In genomic region chr2:172177371-172177770, GRCm38 (mm10) we compare ENCODE assay signal across 27 mouse cellular contexts.
"Had no signal": no experiment of that assay in that cellular context is flagged by ENCODE, and none has a peak within 500 bp of the region (broad histone marks: within the 10 kb centered on the region; RNA-seq: fewer than 3 reads in every experiment).

No protein-coding gene starts in this region.

- H3K27me3 ChIP-seq: embryonic facial prominence, embryonic 12.5 days; embryonic facial prominence, embryonic 13.5 days; embryonic facial prominence, embryonic 15.5 days; forebrain, embryonic 12.5 days; forebrain, embryonic 13.5 days; forebrain, embryonic 15.5 days had no signal

- ATAC-seq: forebrain, embryonic 13.5 days; forebrain, embryonic 14.5 days; forebrain, embryonic 15.5 days; forebrain, embryonic 16.5 days; forebrain, postnatal 0 days had no signal

- H3K9me3 ChIP-seq: embryonic facial prominence, embryonic 10.5 days; embryonic facial prominence, embryonic 12.5 days; embryonic facial prominence, embryonic 13.5 days; embryonic facial prominence, embryonic 15.5 days; forebrain, embryonic 10.5 days; forebrain, embryonic 12.5 days; forebrain, embryonic 13.5 days; forebrain, embryonic 15.5 days had no signal

- DNase-seq: cerebellum, adult 8-10 months; cerebellum, adult 9-10 months; cerebellum, adult 9-11 months; cerebellum, postnatal 10 days; cerebellum, postnatal 14 days; cerebellum, postnatal 25 days; cerebellum, postnatal 36 days; embryo, embryonic 11 days; forebrain, postnatal 0 days; gastrocnemius, adult 2 months; gastrocnemius, postnatal 10 days; gastrocnemius, postnatal 14 days; gastrocnemius, postnatal 25 days; gastrocnemius, postnatal 36 days; heart, adult 18-20 months; heart, adult 2 months had no signal

- H3K4me2 ChIP-seq: embryonic facial prominence, embryonic 12.5 days; embryonic facial prominence, embryonic 13.5 days; embryonic facial prominence, embryonic 15.5 days; forebrain, embryonic 12.5 days; forebrain, embryonic 13.5 days; forebrain, embryonic 15.5 days had no signal

- H3K4me1 ChIP-seq: embryonic facial prominence, embryonic 10.5 days; embryonic facial prominence, embryonic 12.5 days; embryonic facial prominence, embryonic 13.5 days; embryonic facial prominence, embryonic 15.5 days; forebrain, embryonic 13.5 days; forebrain, embryonic 15.5 days had no signal

- H3K9ac ChIP-seq: embryonic facial prominence, embryonic 12.5 days; embryonic facial prominence, embryonic 13.5 days; embryonic facial prominence, embryonic 15.5 days; forebrain, embryonic 12.5 days; forebrain, embryonic 13.5 days; forebrain, embryonic 15.5 days; forebrain, postnatal 0 days had no signal

- H3K36me3 ChIP-seq: embryonic facial prominence, embryonic 10.5 days; embryonic facial prominence, embryonic 12.5 days; embryonic facial prominence, embryonic 13.5 days; embryonic facial prominence, embryonic 15.5 days; forebrain, embryonic 10.5 days; forebrain, embryonic 12.5 days; forebrain, embryonic 15.5 days had no signal

- H3K4me3 ChIP-seq: embryonic facial prominence, embryonic 10.5 days; embryonic facial prominence, embryonic 12.5 days; embryonic facial prominence, embryonic 13.5 days; embryonic facial prominence, embryonic 15.5 days; erythroblast, embryonic 14.5 days; forebrain, embryonic 10.5 days; forebrain, embryonic 12.5 days; forebrain, embryonic 13.5 days; forebrain, embryonic 15.5 days; gastrocnemius, adult 2 months; heart, adult 2 months had no signal

- H3K27ac ChIP-seq: embryonic facial prominence, embryonic 10.5 days; embryonic facial prominence, embryonic 12.5 days; embryonic facial prominence, embryonic 13.5 days; embryonic facial prominence, embryonic 15.5 days; forebrain, embryonic 10.5 days; forebrain, embryonic 12.5 days; forebrain, embryonic 13.5 days; forebrain, embryonic 15.5 days; gastrocnemius, adult 2 months; heart, adult 2 months had no signal
